Mouse (Mus musculus) layer of hippocampus, adult 9-11 months (tissue): ENCODE measurements around the gene Sec16b.

Experiments used
- DNase-seq: peaks from one replicate; pipeline ENCODE4 v3.0.0; 2022

Sec16b gene

GRCm38 (mm10) chr1:157560654-157561386, 54.3 kb downstream of the Sec16b start:
- DNase-seq, result no peak

GRCm38 (mm10) chr1:157567819-157568218, 61.3 kb downstream of the Sec16b start:
- no peak for DNase-seq

- no peak for DNase-seq
Measured at GRCm38 (mm10) chr1:157569263-157570090, 62.9 kb downstream of the Sec16b start.

GRCm38 (mm10) chr1:157575316-157575715, 68.8 kb downstream of the Sec16b start:
- DNase-seq, result no peak

GRCm38 (mm10) chr1:157578336-157578735, 71.8 kb downstream of the Sec16b start:
- no peak for DNase-seq

GRCm38 (mm10) chr1:157586556-157586955, 80.0 kb downstream of the Sec16b start:
- DNase-seq, result no peak

- no peak for DNase-seq
Measured at GRCm38 (mm10) chr1:157592039-157592438, 85.5 kb downstream of the Sec16b start.

- no peak for DNase-seq
Measured at GRCm38 (mm10) chr1:157594561-157594960, 88.0 kb downstream of the Sec16b start.

- DNase-seq, result no peak
Measured at GRCm38 (mm10) chr1:157595165-157595564, 88.6 kb downstream of the Sec16b start.

- DNase-seq, result no peak
Measured at GRCm38 (mm10) chr1:157604513-157604912, 98.0 kb downstream of the Sec16b start.
